In the genomic region with DNA sequence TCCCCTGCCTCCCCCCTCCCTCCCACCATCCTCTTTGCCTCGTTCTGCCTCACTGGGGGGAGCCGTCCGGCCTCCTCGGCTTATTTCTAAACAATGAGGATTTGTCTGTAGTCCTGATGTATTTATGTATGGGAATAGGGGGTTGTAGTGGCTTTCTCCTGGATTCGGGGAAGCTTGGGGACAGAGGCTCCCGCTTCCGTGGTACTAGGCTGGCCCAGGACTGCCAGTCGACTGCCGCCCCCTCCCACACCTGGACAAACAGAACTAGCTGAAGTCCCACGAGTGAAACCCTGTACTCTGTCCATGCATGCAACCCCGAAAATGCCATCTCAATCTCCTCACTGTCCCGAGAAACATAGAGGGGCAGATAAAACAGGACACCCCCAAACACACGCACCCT, we compare ENCODE assay signal across 21 mouse cellular contexts. TPM values are rescaled to one million over a fixed set of nuclear protein-coding genes. Genes with fewer than 3 reads are reported as not detected.
DNase-seq lines count a peak whose midpoint lies in the region; ATAC-seq and TF ChIP-seq lines count a peak whose summit lies in the region.
"Had no signal": no experiment of that assay in that cellular context is flagged by ENCODE, and none has a peak within 500 bp of the region (broad histone marks: within the 10 kb centered on the region; RNA-seq: fewer than 3 reads in every experiment).

No protein-coding gene starts in this region.

- ATAC-seq in hindbrain, embryonic 11.5 days (ENCODE audit: low FRiP score): no peak
- no peak for ATAC-seq in hindbrain, postnatal 0 days
- no peak for ATAC-seq in embryonic facial prominence, embryonic 11.5 days (replicated peaks; ENCODE audit: insufficient number of reproducible peaks, low FRiP score, low TSS enrichment, low read depth)
- ATAC-seq in embryonic facial prominence, embryonic 14.5 days (ENCODE audit: low read depth): no peak
- no peak for ATAC-seq in limb, embryonic 14.5 days (ENCODE audit: low FRiP score, low read depth)
- ATAC-seq: CD4-positive, CD25-positive, alpha-beta regulatory T cell, adult 4 months; liver, embryonic 12.5 days; midbrain, embryonic 15.5 days had no signal

- TF ChIP-seq POLR2A in limb, embryonic 14.5 days (IDR thresholded peaks at IDR 0.05; ENCODE audit: borderline replicate concordance, extremely low read depth, insufficient read depth, insufficient read length): no peak

- no peak for DNase-seq in hindbrain, embryonic 11.5 days (ENCODE audit: low spot score)
- DNase-seq in hindbrain, postnatal 0 days (ENCODE audit: low spot score): no peak
- no peak for DNase-seq in embryonic facial prominence, embryonic 11.5 days (ENCODE audit: low spot score)
- peak; percentile 41 for DNase-seq in embryonic facial prominence, embryonic 14.5 days (ENCODE audit: low spot score)
- no peak for DNase-seq in limb, embryonic 14.5 days (ENCODE audit: low spot score)
- no peak for DNase-seq in heart, postnatal 36 days
- no peak for DNase-seq in thymus, postnatal 25 days
- DNase-seq: cerebellum, adult 9-11 months; right cerebral cortex, postnatal 4 days; thymus, postnatal 36 days had no signal

- H3K4me3 ChIP-seq in hindbrain, embryonic 11.5 days (ENCODE audit: low read depth, low read length): no peak overlapping the region
- H3K4me3 ChIP-seq in hindbrain, postnatal 0 days (ENCODE audit: low read length): no peak overlapping the region
- H3K4me3 ChIP-seq in embryonic facial prominence, embryonic 11.5 days (ENCODE audit: low read depth, low read length): peak overlapping the region; percentile 14
- H3K4me3 ChIP-seq in embryonic facial prominence, embryonic 14.5 days (ENCODE audit: low read depth, low read length): peak overlapping the region; percentile 18
- 0 out of 2 replicates have a peak overlapping the region, but pooled peaks have one; percentile 0 for H3K4me3 ChIP-seq in limb, embryonic 14.5 days (replicated peaks; ENCODE audit: low read length)
- H3K4me3 ChIP-seq: heart, embryonic 15.5 days; liver, embryonic 12.5 days; lung, embryonic 15.5 days; midbrain, embryonic 15.5 days had no signal

- no peak overlapping the region for H3K9ac ChIP-seq in hindbrain, embryonic 11.5 days (ENCODE audit: low read depth, low read length)
- H3K9ac ChIP-seq in hindbrain, postnatal 0 days (replicated peaks; ENCODE audit: low read length): no peak overlapping the region
- peak overlapping the region; percentile 46 for H3K9ac ChIP-seq in embryonic facial prominence, embryonic 11.5 days (replicated peaks; ENCODE audit: low read length)
- H3K9ac ChIP-seq in embryonic facial prominence, embryonic 14.5 days (ENCODE audit: low read depth, low read length): peak overlapping the region; percentile 43; the same call in 1 of the 2 replicates
- no peak overlapping the region for H3K9ac ChIP-seq in limb, embryonic 14.5 days (ENCODE audit: low read depth, low read length, severe bottlenecking)
- H3K9ac ChIP-seq: heart, embryonic 15.5 days; liver, embryonic 12.5 days; lung, embryonic 15.5 days; midbrain, embryonic 15.5 days had no signal

- no peaks in the 10 kb centered on the region for H3K9me3 ChIP-seq in hindbrain, embryonic 11.5 days (ENCODE audit: control insufficient read depth, low read length)
- no peaks in the 10 kb centered on the region for H3K9me3 ChIP-seq in hindbrain, postnatal 0 days (ENCODE audit: low read length)
- H3K9me3 ChIP-seq in embryonic facial prominence, embryonic 11.5 days (replicated peaks; ENCODE audit: control insufficient read depth, low read length): no peaks in the 10 kb centered on the region
- H3K9me3 ChIP-seq in embryonic facial prominence, embryonic 14.5 days (ENCODE audit: control insufficient read depth, low read length): no peaks in the 10 kb centered on the region
- H3K9me3 ChIP-seq in limb, embryonic 14.5 days (ENCODE audit: control insufficient read depth, low read length): no peaks in the 10 kb centered on the region
- H3K9me3 ChIP-seq: heart, embryonic 15.5 days; liver, embryonic 12.5 days; lung, embryonic 15.5 days; midbrain, embryonic 15.5 days had no signal

- no peak overlapping the region for H3K27ac ChIP-seq in hindbrain, embryonic 11.5 days (ENCODE audit: low read depth, low read length)
- no peak overlapping the region for H3K27ac ChIP-seq in hindbrain, postnatal 0 days
- H3K27ac ChIP-seq in embryonic facial prominence, embryonic 11.5 days (replicated peaks; ENCODE audit: low read depth, low read length): peak overlapping the region; percentile 29
- peak overlapping the region; percentile 77 for H3K27ac ChIP-seq in embryonic facial prominence, embryonic 14.5 days (replicated peaks; ENCODE audit: low read depth, low read length)
- H3K27ac ChIP-seq in limb, embryonic 14.5 days (replicated peaks; ENCODE audit: low read depth, low read length): no peak overlapping the region
- H3K27ac ChIP-seq: heart, embryonic 15.5 days; liver, embryonic 12.5 days; lung, embryonic 15.5 days; macrophage; midbrain, embryonic 15.5 days had no signal

- peaks cover 4% of the 10 kb centered on the region for H3K4me1 ChIP-seq in hindbrain, embryonic 11.5 days (replicated peaks; ENCODE audit: control insufficient read depth, insufficient read depth, low read length)
- H3K4me1 ChIP-seq in hindbrain, postnatal 0 days (ENCODE audit: insufficient read depth, low read length): no peaks in the 10 kb centered on the region
- H3K4me1 ChIP-seq in embryonic facial prominence, embryonic 11.5 days (ENCODE audit: control insufficient read depth, insufficient read depth, low read length): peaks cover 6% of the 10 kb centered on the region
- H3K4me1 ChIP-seq in embryonic facial prominence, embryonic 14.5 days (ENCODE audit: control insufficient read depth, insufficient read depth, low read length): peaks cover 31% of the 10 kb centered on the region
- H3K4me1 ChIP-seq in limb, embryonic 14.5 days (ENCODE audit: control insufficient read depth, insufficient read depth, low read length): peaks cover 21% of the 10 kb centered on the region

- TF ChIP-seq CTCF in hindbrain, postnatal 0 days (IDR thresholded peaks at IDR 0.05; ENCODE audit: low read depth): no peak

- intact Hi-C loops in heart, postnatal 36 days (cut with DNase I): no loop called here

- H3K4me2 ChIP-seq in hindbrain, embryonic 11.5 days (replicated peaks; ENCODE audit: low read depth, low read length): 0 out of 2 replicates have a peak overlapping the region, but pooled peaks have one; percentile 3
- no peak overlapping the region for H3K4me2 ChIP-seq in hindbrain, postnatal 0 days (ENCODE audit: low read depth, low read length)
- peak overlapping the region; percentile 57 for H3K4me2 ChIP-seq in embryonic facial prominence, embryonic 11.5 days (ENCODE audit: low read depth, low read length)
- peak overlapping the region; percentile 85 for H3K4me2 ChIP-seq in embryonic facial prominence, embryonic 14.5 days (ENCODE audit: low read depth, low read length)
- H3K4me2 ChIP-seq in limb, embryonic 14.5 days (replicated peaks; ENCODE audit: low read depth, low read length, severe bottlenecking): no peak overlapping the region
- H3K4me2 ChIP-seq: heart, embryonic 15.5 days; liver, embryonic 12.5 days; lung, embryonic 15.5 days; midbrain, embryonic 15.5 days had no signal

- H3K36me3 ChIP-seq in hindbrain, embryonic 11.5 days (ENCODE audit: control insufficient read depth, insufficient read depth, low read length): no peaks in the 10 kb centered on the region
- no peaks in the 10 kb centered on the region for H3K36me3 ChIP-seq in hindbrain, postnatal 0 days (ENCODE audit: insufficient read depth, low read length)
- no peaks in the 10 kb centered on the region for H3K36me3 ChIP-seq in embryonic facial prominence, embryonic 11.5 days (replicated peaks; ENCODE audit: control insufficient read depth, insufficient read depth, low read depth, low read length)
- H3K36me3 ChIP-seq in embryonic facial prominence, embryonic 14.5 days (ENCODE audit: control insufficient read depth, insufficient read depth, low read length): no peaks in the 10 kb centered on the region
- H3K36me3 ChIP-seq in limb, embryonic 14.5 days (ENCODE audit: control insufficient read depth, insufficient read depth, low read length): no peaks in the 10 kb centered on the region
- H3K36me3 ChIP-seq: heart, embryonic 15.5 days; liver, embryonic 12.5 days; lung, embryonic 15.5 days; midbrain, embryonic 15.5 days had no signal

- 2% methylated on average over 13 of the region's 13 CpGs for WGBS in hindbrain, embryonic 11.5 days
- 4% methylated on average over 13 of the region's 13 CpGs for WGBS in hindbrain, postnatal 0 days
- WGBS in embryonic facial prominence, embryonic 11.5 days: under 1% methylated on average over 13 of the region's 13 CpGs
- 5% methylated on average over 13 of the region's 13 CpGs for WGBS in embryonic facial prominence, embryonic 14.5 days
- WGBS in limb, embryonic 14.5 days: 5% methylated on average over 13 of the region's 13 CpGs

- H3K27me3 ChIP-seq in hindbrain, embryonic 11.5 days (ENCODE audit: control insufficient read depth, insufficient read depth, low read length): peaks cover 93% of the 10 kb centered on the region
- peaks cover 88% of the 10 kb centered on the region for H3K27me3 ChIP-seq in hindbrain, postnatal 0 days (ENCODE audit: insufficient read depth, low read length)
- H3K27me3 ChIP-seq in embryonic facial prominence, embryonic 11.5 days (ENCODE audit: control insufficient read depth, insufficient read depth, low read length): peaks cover 14% of the 10 kb centered on the region; the same call in 1 of the 2 replicates
- H3K27me3 ChIP-seq in embryonic facial prominence, embryonic 14.5 days (replicated peaks; ENCODE audit: control insufficient read depth, insufficient read depth, low read length): peaks cover 65% of the 10 kb centered on the region
- H3K27me3 ChIP-seq in limb, embryonic 14.5 days (ENCODE audit: control insufficient read depth, insufficient read depth, low read length): peaks cover 76% of the 10 kb centered on the region

RNA-seq across cellular contexts. Expression of gene Six1, which starts 3.4 kb away (rescaled TPM):
- polyA plus RNA-seq in hindbrain, embryonic 11.5 days (2014; fragmentation: Nextera tagmentation; extraction: Ambion mirVana): 24.6 and 28.8 TPM in 2 replicates
- total RNA-seq in hindbrain, postnatal 0 days (2014; rRNA removed): 0.22 and 0.47 TPM in 2 replicates
- 0.54 and 0.68 TPM in 2 replicates for polyA plus RNA-seq in hindbrain, postnatal 0 days (2015; fragmentation: Nextera tagmentation; extraction: Ambion mirVana)
- polyA plus RNA-seq in embryonic facial prominence, embryonic 11.5 days (2014; fragmentation: Nextera tagmentation; extraction: Ambion mirVana): 62.4 and 64.4 TPM in 2 replicates
- polyA plus RNA-seq in embryonic facial prominence, embryonic 14.5 days (2014; fragmentation: Nextera tagmentation; extraction: Ambion mirVana): 46.5 and 53.9 TPM in 2 replicates
- 37.6 and 43.1 TPM in 2 replicates for polyA plus RNA-seq in limb, embryonic 14.5 days (2012; rRNA removed)
- polyA plus RNA-seq in limb, embryonic 14.5 days (2014; fragmentation: Nextera tagmentation; extraction: Ambion mirVana): 44.5 and 44.6 TPM in 2 replicates
- 1 to 10 TPM in 1 of 2 experiments, under 1 TPM in 1; 0.89 to 1.3 TPM for total RNA-seq in heart, postnatal 36 days (2021)
- total RNA-seq: granulocyte monocyte progenitor cell, adult 5-6 weeks; layer of hippocampus, postnatal 25 days; MEL; neutrophil, adult 5-6 weeks had no signal
- polyA plus RNA-seq: CD4-positive, CD25-positive, alpha-beta regulatory T cell, adult 4 months; large intestine, adult 2 months; macrophage had no signal

Comparison
In these comparisons a context has a peak if more than half of its experiments do, and no peak if none do; other contexts are left out.
1. H3K4me2 ChIP-seq: peak in hindbrain, embryonic 11.5 days (single experiment), embryonic facial prominence, embryonic 11.5 days (single experiment) and embryonic facial prominence, embryonic 14.5 days (single experiment); none in hindbrain, postnatal 0 days (single experiment) and limb, embryonic 14.5 days (single experiment).
2. RNA of gene Six1, which starts 3.4 kb away (polyA plus RNA-seq): 62.4 to 64.4 TPM in embryonic facial prominence, embryonic 11.5 days, 46.5 to 53.9 TPM in embryonic facial prominence, embryonic 14.5 days, 37.6 to 44.6 TPM in limb, embryonic 14.5 days and 24.6 to 28.8 TPM in hindbrain, embryonic 11.5 days; 0.54 to 0.68 TPM in hindbrain, postnatal 0 days; every median in the first group is over 10 times any median in the second.
3. H3K27ac ChIP-seq: peak in embryonic facial prominence, embryonic 11.5 days (single experiment) and embryonic facial prominence, embryonic 14.5 days (single experiment); none in hindbrain, embryonic 11.5 days (single experiment), hindbrain, postnatal 0 days (single experiment) and limb, embryonic 14.5 days (single experiment).
4. H3K4me3 ChIP-seq: peak in embryonic facial prominence, embryonic 11.5 days (single experiment), embryonic facial prominence, embryonic 14.5 days (single experiment) and limb, embryonic 14.5 days (single experiment); none in hindbrain, embryonic 11.5 days (single experiment) and hindbrain, postnatal 0 days (single experiment).
5. H3K9ac ChIP-seq: peak in embryonic facial prominence, embryonic 11.5 days (single experiment) and embryonic facial prominence, embryonic 14.5 days (single experiment); none in hindbrain, embryonic 11.5 days (single experiment), hindbrain, postnatal 0 days (single experiment) and limb, embryonic 14.5 days (single experiment).